Mouse (Mus musculus): ENCODE measurements around the gene Swsap1.

- TF ChIP-seq CTCF (IDR thresholded peaks at IDR 0.05; ENCODE audit: insufficient read depth, low read length) (no peak), POLR2A (IDR thresholded peaks at IDR 0.05; ENCODE audit: borderline replicate concordance, extremely low read depth, low read depth, low read length) (no peak)
Measured at GRCm38 (mm10) chr9:21960135-21960534, 4.6 kb downstream of the Swsap1 start.
